Mouse (Mus musculus): ENCODE measurements around the gene Snf8. TPM values are rescaled to one million over a fixed set of nuclear protein-coding genes. Genes with fewer than 3 reads are reported as not detected.

The Snf8 gene
- 41.7 and 46.6 TPM in 2 replicates for polyA plus RNA-seq (2014; fragmentation: Nextera tagmentation; extraction: Ambion mirVana)

DNA sequence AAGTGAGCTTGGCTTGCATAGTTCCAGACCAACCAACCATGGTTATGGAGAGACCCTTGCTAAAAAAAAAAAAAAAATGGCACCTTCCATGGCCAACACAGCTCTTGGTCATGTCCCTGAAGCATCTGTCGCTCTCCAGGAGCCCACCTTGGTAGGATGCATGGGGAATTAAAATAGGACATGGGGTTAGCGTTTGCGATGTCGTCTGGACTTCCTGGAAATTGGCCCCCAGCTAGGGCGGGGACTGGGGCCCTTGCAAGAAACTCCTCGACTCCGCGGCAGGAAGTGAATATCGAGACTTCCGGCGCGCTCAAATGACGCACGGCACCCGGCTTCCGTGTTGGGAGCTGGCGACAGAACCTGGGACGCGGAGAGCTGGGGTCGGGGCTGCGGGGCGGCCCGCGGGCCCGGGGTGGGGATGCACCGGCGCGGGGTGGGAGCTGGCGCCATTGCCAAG lies at the start of gene Snf8:
Snf8 (plus strand) TSS at position 290 of the 457 bp plus-strand sequence.
- H3K4me3 ChIP-seq (ENCODE audit: low read depth, low read length): peak within 1 kb of the TSS; percentile 91
- no peaks in the 10 kb centered on the region for H3K9me3 ChIP-seq (ENCODE audit: control insufficient read depth, low read length)
- peak; percentile 60 for ATAC-seq (ENCODE audit: insufficient read depth, low FRiP score, low TSS enrichment)
- WGBS: under 1% methylated on average over 29 of the region's 29 CpGs
- peak; percentile 96 for DNase-seq (ENCODE audit: low spot score)
- H3K36me3 ChIP-seq (ENCODE audit: control insufficient read depth, insufficient read depth, low read length): peaks cover 3% of the 10 kb centered on the region; the same call in 1 of the 2 replicates
- H3K4me2 ChIP-seq (ENCODE audit: low read depth): peak within 1 kb of the TSS; percentile 93
- peaks cover 8% of the 10 kb centered on the region for H3K4me1 ChIP-seq (ENCODE audit: control insufficient read depth, insufficient read depth, low read length)
- H3K27me3 ChIP-seq (ENCODE audit: control insufficient read depth, insufficient read depth, low read length): no peaks in the 10 kb centered on the region
- H3K9ac ChIP-seq (ENCODE audit: low read length): peak within 1 kb of the TSS; percentile 81
- H3K27ac ChIP-seq (ENCODE audit: low read depth, low read length): 0 out of 2 replicates have a peak within 1 kb of the TSS, but pooled peaks have one; percentile 35

DNA sequence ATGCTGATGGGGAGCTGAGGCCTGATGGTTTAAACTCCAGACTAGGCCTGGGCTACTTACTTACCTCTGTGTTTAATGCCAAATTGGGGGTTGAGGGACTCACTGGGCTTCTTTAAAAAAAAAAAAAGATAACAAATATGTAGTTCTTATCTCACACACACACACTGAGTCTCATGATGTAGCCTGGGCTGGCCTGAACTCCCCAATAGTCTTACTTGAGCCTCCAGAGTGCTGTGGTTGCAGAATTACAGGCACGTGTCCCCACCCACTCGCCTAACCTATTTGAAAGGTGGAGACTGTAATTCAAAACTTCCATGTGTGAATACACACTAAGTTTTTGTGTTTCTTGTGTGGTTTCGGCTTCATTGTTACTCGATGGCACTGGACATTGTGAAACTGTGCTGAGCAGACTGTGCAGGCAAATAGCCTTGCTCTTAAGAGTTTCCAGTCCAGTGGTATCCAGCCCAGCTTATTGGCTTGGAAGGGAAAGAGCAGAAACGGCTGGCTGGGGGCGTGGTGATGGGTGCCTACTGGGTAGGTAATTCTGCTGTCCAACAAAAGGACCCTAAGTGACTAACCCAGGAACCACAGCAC lies 46.7 kb upstream of the Snf8 start:
- H3K9me3 ChIP-seq (ENCODE audit: control insufficient read depth, low read length): no peaks in the 10 kb centered on the region
- no peaks in the 10 kb centered on the region for H3K36me3 ChIP-seq (ENCODE audit: control insufficient read depth, insufficient read depth, low read length)
- DNase-seq (ENCODE audit: low spot score): no peak
- H3K9ac ChIP-seq (ENCODE audit: low read length): peak overlapping the region; percentile 18; the same call in 1 of the 2 replicates
- no peak overlapping the region for H3K27ac ChIP-seq (ENCODE audit: low read depth, low read length)
- no peak overlapping the region for H3K4me3 ChIP-seq (ENCODE audit: low read depth, low read length)
- ATAC-seq (ENCODE audit: insufficient read depth, low FRiP score, low TSS enrichment): no peak
- no peak overlapping the region for H3K4me2 ChIP-seq (ENCODE audit: low read depth)
- WGBS: 82% methylated on average over 6 of the region's 6 CpGs
- no peaks in the 10 kb centered on the region for H3K27me3 ChIP-seq (ENCODE audit: control insufficient read depth, insufficient read depth, low read length)
- H3K4me1 ChIP-seq (ENCODE audit: control insufficient read depth, insufficient read depth, low read length): peaks cover 28% of the 10 kb centered on the region

GRCm38 (mm10) chr11:95988533-95988932 lies 46.2 kb upstream of the Snf8 start:
- Histone ChIP-seq H3K9me3 (ENCODE audit: control insufficient read depth, low read length) (no peaks in the 10 kb centered on the region), H3K27ac (ENCODE audit: low read depth, low read length) (no peak overlapping the region), H3K36me3 (ENCODE audit: control insufficient read depth, insufficient read depth, low read length) (no peaks in the 10 kb centered on the region), H3K4me1 (ENCODE audit: control insufficient read depth, insufficient read depth, low read length) (peaks cover 34% of the 10 kb centered on the region), H3K9ac (ENCODE audit: low read length) (peak overlapping the region; percentile 18; the same call in 1 of the 2 replicates), H3K27me3 (ENCODE audit: control insufficient read depth, insufficient read depth, low read length) (no peaks in the 10 kb centered on the region), H3K4me3 (ENCODE audit: low read depth, low read length) (no peak overlapping the region), H3K4me2 (ENCODE audit: low read depth) (no peak overlapping the region)
- ATAC-seq (ENCODE audit: insufficient read depth, low FRiP score, low TSS enrichment) (no peak), DNase-seq (ENCODE audit: low spot score) (no peak)
- WGBS: 83% methylated on average over 9 of the region's 9 CpGs

- peak overlapping the region; percentile 91 for H3K9ac ChIP-seq (ENCODE audit: low read length)
- 62% methylated on average over 8 of the region's 8 CpGs for WGBS
- peaks cover 7% of the 10 kb centered on the region; the same call in 1 of the 2 replicates for H3K36me3 ChIP-seq (ENCODE audit: control insufficient read depth, insufficient read depth, low read length)
- H3K9me3 ChIP-seq (ENCODE audit: control insufficient read depth, low read length): no peaks in the 10 kb centered on the region
- 0 out of 2 replicates have a peak overlapping the region, but pooled peaks have one; percentile 100 for H3K27ac ChIP-seq (ENCODE audit: low read depth, low read length)
- H3K4me2 ChIP-seq (ENCODE audit: low read depth): peak overlapping the region; percentile 91; the same call in 1 of the 2 replicates
- H3K27me3 ChIP-seq (ENCODE audit: control insufficient read depth, insufficient read depth, low read length): no peaks in the 10 kb centered on the region
- peaks cover 36% of the 10 kb centered on the region for H3K4me1 ChIP-seq (ENCODE audit: control insufficient read depth, insufficient read depth, low read length)
- DNase-seq (ENCODE audit: low spot score): no peak
- ATAC-seq (ENCODE audit: insufficient read depth, low FRiP score, low TSS enrichment): no peak
- H3K4me3 ChIP-seq (ENCODE audit: low read depth, low read length): no peak overlapping the region
Observed at GRCm38 (mm10) chr11:95989864-95990263, 44.8 kb upstream of the Snf8 start.

GRCm38 (mm10) chr11:95990431-95990830 lies 44.3 kb upstream of the Snf8 start:
- ATAC-seq (ENCODE audit: insufficient read depth, low FRiP score, low TSS enrichment) (no peak), DNase-seq (ENCODE audit: low spot score) (no peak)
- Histone ChIP-seq H3K4me2 (ENCODE audit: low read depth) (peak overlapping the region; percentile 91), H3K9ac (ENCODE audit: low read length) (peak overlapping the region; percentile 91), H3K27ac (ENCODE audit: low read depth, low read length) (peak overlapping the region; percentile 100), H3K9me3 (ENCODE audit: control insufficient read depth, low read length) (no peaks in the 10 kb centered on the region), H3K36me3 (ENCODE audit: control insufficient read depth, insufficient read depth, low read length) (peaks cover 7% of the 10 kb centered on the region; the same call in 1 of the 2 replicates), H3K27me3 (ENCODE audit: control insufficient read depth, insufficient read depth, low read length) (no peaks in the 10 kb centered on the region), H3K4me1 (ENCODE audit: control insufficient read depth, insufficient read depth, low read length) (peaks cover 36% of the 10 kb centered on the region), H3K4me3 (ENCODE audit: low read depth, low read length) (peak overlapping the region; percentile 45)
- WGBS: 41% methylated on average over 4 of the region's 4 CpGs

DNA sequence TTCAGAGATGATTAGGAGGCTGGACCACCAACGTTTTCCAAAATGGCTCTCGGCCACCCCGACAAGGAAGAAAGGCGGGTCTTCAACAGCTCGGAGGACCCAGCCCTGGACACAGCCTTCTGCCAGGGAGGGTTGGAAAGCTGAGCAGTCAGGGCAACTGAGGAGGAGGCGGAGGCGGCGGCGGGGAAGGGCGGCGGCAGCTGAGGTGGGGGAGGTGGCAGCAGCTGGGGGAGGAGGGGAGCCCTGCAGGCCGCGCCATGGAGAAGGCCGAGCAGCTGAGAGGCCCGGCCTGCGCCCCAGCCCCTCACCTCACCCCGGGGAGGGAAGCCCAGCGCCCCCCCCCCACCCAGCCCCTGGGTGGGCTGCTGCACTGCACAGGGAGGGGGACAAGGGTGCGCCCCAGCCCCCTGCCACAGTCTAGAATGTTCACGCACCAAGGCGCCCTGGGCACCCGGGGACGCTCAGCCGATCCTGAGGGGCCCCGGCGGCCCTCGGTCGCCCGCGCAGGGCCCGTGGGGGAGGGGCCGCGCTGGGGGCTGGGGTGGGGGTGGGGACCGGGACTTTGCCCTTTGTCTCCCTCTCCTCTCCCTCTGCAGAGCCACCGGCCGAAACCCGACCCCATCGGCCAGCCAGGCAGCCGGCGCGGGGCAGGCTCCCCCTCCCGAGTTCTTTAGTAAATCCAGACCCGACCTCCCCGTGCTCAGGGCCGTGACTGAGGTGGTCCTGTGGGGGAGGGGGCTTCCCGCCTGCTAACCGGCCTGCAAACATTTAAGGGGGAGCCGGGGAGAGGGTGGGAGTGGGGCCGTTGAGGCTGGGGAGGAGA lies 43.6 kb upstream of the Snf8 start:
- peak overlapping the region; percentile 91 for H3K4me2 ChIP-seq (ENCODE audit: low read depth)
- H3K27ac ChIP-seq (ENCODE audit: low read depth, low read length): peak overlapping the region; percentile 100
- peaks cover 36% of the 10 kb centered on the region for H3K4me1 ChIP-seq (ENCODE audit: control insufficient read depth, insufficient read depth, low read length)
- under 1% methylated on average over 27 of the region's 49 CpGs for WGBS
- DNase-seq (ENCODE audit: low spot score): peak; percentile 88
- peak overlapping the region; percentile 45 for H3K4me3 ChIP-seq (ENCODE audit: low read depth, low read length)
- no peaks in the 10 kb centered on the region for H3K27me3 ChIP-seq (ENCODE audit: control insufficient read depth, insufficient read depth, low read length)
- H3K9ac ChIP-seq (ENCODE audit: low read length): peak overlapping the region; percentile 91
- peak; percentile 88 for ATAC-seq (ENCODE audit: insufficient read depth, low FRiP score, low TSS enrichment)
- H3K9me3 ChIP-seq (ENCODE audit: control insufficient read depth, low read length): no peaks in the 10 kb centered on the region
- H3K36me3 ChIP-seq (ENCODE audit: control insufficient read depth, insufficient read depth, low read length): peaks cover 7% of the 10 kb centered on the region; the same call in 1 of the 2 replicates

DNA sequence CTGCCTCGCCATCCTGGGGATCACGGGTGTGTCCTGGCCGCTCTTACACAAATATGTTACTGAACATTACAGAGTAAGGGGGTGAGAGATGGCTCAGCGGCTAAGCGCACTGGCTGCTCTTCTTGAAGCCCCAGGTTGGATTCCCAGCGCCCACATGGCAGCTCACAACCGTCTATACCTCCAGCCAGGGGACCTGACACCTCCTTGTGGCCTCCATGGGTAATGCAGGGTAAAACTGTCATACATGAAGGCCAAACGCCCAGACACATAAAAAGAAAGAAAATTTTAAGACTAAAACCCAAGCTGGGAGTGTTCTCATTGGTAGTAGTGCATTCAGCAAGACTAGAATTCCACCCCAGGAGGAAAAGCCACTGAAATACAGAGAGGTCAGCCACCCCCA lies 40.5 kb upstream of the Snf8 start:
- no peak for DNase-seq (ENCODE audit: low spot score)
- Histone ChIP-seq H3K27me3 (ENCODE audit: control insufficient read depth, insufficient read depth, low read length) (no peaks in the 10 kb centered on the region), H3K4me3 (ENCODE audit: low read depth, low read length) (no peak overlapping the region), H3K4me2 (ENCODE audit: low read depth) (no peak overlapping the region), H3K4me1 (ENCODE audit: control insufficient read depth, insufficient read depth, low read length) (peaks cover 33% of the 10 kb centered on the region), H3K36me3 (ENCODE audit: control insufficient read depth, insufficient read depth, low read length) (peaks cover 7% of the 10 kb centered on the region; the same call in 1 of the 2 replicates), H3K9me3 (ENCODE audit: control insufficient read depth, low read length) (no peaks in the 10 kb centered on the region), H3K27ac (ENCODE audit: low read depth, low read length) (no peak overlapping the region), H3K9ac (ENCODE audit: low read length) (no peak overlapping the region)
- ATAC-seq (ENCODE audit: insufficient read depth, low FRiP score, low TSS enrichment): no peak
- 96% methylated on average over 8 of the region's 8 CpGs for WGBS

- Histone ChIP-seq H3K4me1 (ENCODE audit: control insufficient read depth, insufficient read depth, low read length) (peaks cover 16% of the 10 kb centered on the region), H3K4me3 (ENCODE audit: low read depth, low read length) (peak overlapping the region; percentile 100), H3K36me3 (ENCODE audit: control insufficient read depth, insufficient read depth, low read length) (no peaks in the 10 kb centered on the region), H3K4me2 (ENCODE audit: low read depth) (peak overlapping the region; percentile 93), H3K27me3 (ENCODE audit: control insufficient read depth, insufficient read depth, low read length) (no peaks in the 10 kb centered on the region), H3K27ac (ENCODE audit: low read depth, low read length) (peak overlapping the region; percentile 62), H3K9me3 (ENCODE audit: control insufficient read depth, low read length) (no peaks in the 10 kb centered on the region), H3K9ac (ENCODE audit: low read length) (peak overlapping the region; percentile 63)
- DNase-seq (ENCODE audit: low spot score): peak; percentile 47
- WGBS: 1% methylated on average over 12 of the region's 12 CpGs
- 0 out of 2 replicates have a peak, but pooled peaks have one; percentile 21 for ATAC-seq (ENCODE audit: insufficient read depth, low FRiP score, low TSS enrichment)
Observed at GRCm38 (mm10) chr11:96003100-96003900, 31.4 kb upstream of the Snf8 start.

Data from neural tube, embryonic 11.5 days (tissue).